Mouse (Mus musculus) gastrocnemius, adult 2 months (tissue): ENCODE measurements around the gene Fuk. TPM values are rescaled to one million over a fixed set of nuclear protein-coding genes. Genes with fewer than 3 reads are reported as not detected.
"Not testable (repeated sequence)": the region's sequence is repeated elsewhere in the genome, so short reads cannot be mapped to it uniquely, and the experiment has no call there.

ENCODE experiments used
- DNase-seq: peaks from one replicate; pipeline ENCODE4 v3.0.0; 2022
- H3K27ac ChIP-seq: fragments of 200-600 bp; 2 replicates; pipeline ENCODE4 v1.8.1; 2022; ENCODE audit warnings: mild to moderate bottlenecking
- H3K4me3 ChIP-seq: fragments of 200-600 bp; 2 replicates; pipeline ENCODE4 v1.8.1; 2022; ENCODE audit warnings: mild to moderate bottlenecking, moderate library complexity
- CTCF ChIP-seq: fragments of 200-600 bp; IDR thresholded peaks from 2 replicates; pipeline ENCODE4 v1.8.1; 2022; ENCODE audit warnings: antibody characterized with exemption, mild to moderate bottlenecking, moderate library complexity
- intact Hi-C: fragments of 180-260 bp; cut with DNase I; formaldehyde crosslinking; loops from one replicate; pipeline ENCODE4 v1.15.1; 2025
- long read RNA-seq, 2 experiments: library from polyadenylated mRNA; stranded (forward); transcript quantifications; one replicate each; pipeline ENCODE4 v2.0.0; 2021
- total RNA-seq, 2 experiments: library from RNA; stranded (reverse); gene quantifications; 2 replicates each; pipeline ENCODE4 v1.2.3; 2021

The Fuk gene
- 1 to 10 TPM; 4.4 TPM for total RNA-seq
- long read RNA-seq, experiment 1, partial matches to known transcripts, result 2 of 6 reads
- long read RNA-seq, experiment 1, other reads (novel, unspliced or antisense), result 1 of 6 reads
- long read RNA-seq, experiment 2, partial matches to known transcripts, result 0 of 7 reads
- long read RNA-seq, experiment 2, other reads (novel, unspliced or antisense), result 4 of 7 reads

- TF ChIP-seq CTCF, result no peak
- peak within 1 kb of the TSS; percentile 79 for H3K4me3 ChIP-seq
- intact Hi-C loops, result no loop called here
- peak; percentile 89 for DNase-seq
- H3K27ac ChIP-seq, result peak within 1 kb of the TSS; percentile 89
Observed at GRCm38 (mm10) chr8:110901839-110902578, at the start of gene Fuk. Gene Fuk (minus strand): TSS chr8:110902488.

GRCm38 (mm10) chr8:110950065-110950484, 47.8 kb upstream of the Fuk start:
- TF ChIP-seq CTCF, result no peak
- peak overlapping the region; percentile 85 for H3K27ac ChIP-seq
- H3K4me3 ChIP-seq, result peak overlapping the region; percentile 67
- DNase-seq, result peak; percentile 59
- intact Hi-C loops, result no loop called here

- intact Hi-C loops, result no loop called here
- no peak overlapping the region for H3K27ac ChIP-seq
- no peak for TF ChIP-seq CTCF
- H3K4me3 ChIP-seq, result no peak overlapping the region
- DNase-seq, result no peak
Observed at GRCm38 (mm10) chr8:110945716-110946115, 43.4 kb upstream of the Fuk start.

GRCm38 (mm10) chr8:110944276-110944876, 42.1 kb upstream of the Fuk start:
- Histone ChIP-seq H3K27ac (peak overlapping the region; percentile 68), H3K4me3 (no peak overlapping the region)
- no peak for TF ChIP-seq CTCF
- intact Hi-C loops, result no loop called here
- DNase-seq, result no peak

GRCm38 (mm10) chr8:110941453-110941948, 39.2 kb upstream of the Fuk start:
- TF ChIP-seq CTCF, result no peak
- peak overlapping the region; percentile 90 for H3K27ac ChIP-seq
- intact Hi-C loops, result no loop called here
- H3K4me3 ChIP-seq, result peak overlapping the region; percentile 26
- peak; percentile 90 for DNase-seq

- no peak for TF ChIP-seq CTCF
- H3K27ac ChIP-seq, result peak overlapping the region; percentile 90
- peak; percentile 33 for DNase-seq
- H3K4me3 ChIP-seq, result peak overlapping the region; percentile 26
- intact Hi-C loops, result no loop called here
Observed at GRCm38 (mm10) chr8:110940682-110941452, 38.6 kb upstream of the Fuk start.

GRCm38 (mm10) chr8:110938882-110939589, 36.7 kb upstream of the Fuk start:
- DNase-seq, result peak; percentile 70
- intact Hi-C loops, result no loop called here
- H3K4me3 ChIP-seq, result peak overlapping the region; percentile 18
- H3K27ac ChIP-seq, result peak overlapping the region; percentile 90
- TF ChIP-seq CTCF, result no peak

- TF ChIP-seq CTCF, result no peak
- H3K27ac ChIP-seq, result peak overlapping the region; percentile 77
- H3K4me3 ChIP-seq, result peak overlapping the region; percentile 44
- DNase-seq, result peak; percentile 82
- intact Hi-C loops, result no loop called here
Observed at GRCm38 (mm10) chr8:110936217-110936616, 33.9 kb upstream of the Fuk start.

- DNase-seq, result no peak
- no peak for TF ChIP-seq CTCF
- intact Hi-C loops, result no loop called here
- H3K4me3 ChIP-seq, result no peak overlapping the region
- H3K27ac ChIP-seq, result no peak overlapping the region
Observed at GRCm38 (mm10) chr8:110933272-110933671, 31.0 kb upstream of the Fuk start.

- intact Hi-C loops, result no loop called here
- Histone ChIP-seq H3K27ac (0 out of 2 replicates have a peak overlapping the region, but pooled peaks have one; percentile 72), H3K4me3 (no peak overlapping the region)
- no peak for DNase-seq
- TF ChIP-seq CTCF, result no peak
Observed at GRCm38 (mm10) chr8:110932444-110932843, 30.2 kb upstream of the Fuk start.

- DNase-seq, result peak; percentile 82
- intact Hi-C loops, result no loop called here
- no peak for TF ChIP-seq CTCF
- Histone ChIP-seq H3K4me3 (peak overlapping the region; percentile 32), H3K27ac (peak overlapping the region; percentile 72)
Observed at GRCm38 (mm10) chr8:110931176-110931939, 29.1 kb upstream of the Fuk start.

GRCm38 (mm10) chr8:110929672-110930071, 27.4 kb upstream of the Fuk start:
- H3K4me3 ChIP-seq, intact Hi-C loops, H3K27ac ChIP-seq, DNase-seq: not testable (repeated sequence)
